Mouse (Mus musculus): Measurements from ENCODE around the gene Sh3kbp1. TPM values are rescaled to one million over a fixed set of nuclear protein-coding genes. Genes with fewer than 3 reads are reported as not detected.

Sh3kbp1 gene
- total RNA-seq, 2 experiments from 2014 or later, result 26.3 to 34.1 TPM

DNA sequence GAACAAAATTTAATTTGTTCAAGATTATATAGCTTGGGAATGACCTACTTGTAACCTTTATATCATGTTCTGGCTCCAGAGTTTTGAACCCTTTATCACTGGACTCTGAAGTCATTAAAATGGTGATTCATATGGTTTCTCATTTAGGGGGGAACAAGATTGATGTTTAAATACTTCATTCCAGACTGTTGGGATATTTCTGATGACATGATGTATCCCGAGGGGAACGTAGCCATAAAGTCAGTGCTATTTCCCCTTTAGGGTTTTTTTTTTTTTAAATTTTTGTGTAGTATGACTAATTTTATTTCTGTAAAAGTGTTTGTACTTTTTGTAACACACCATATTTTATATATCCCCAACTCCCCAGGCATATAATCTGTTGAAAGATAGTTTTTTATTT, 212.7 kb downstream of the Sh3kbp1 start:
- no peak for DNase-seq

DNA sequence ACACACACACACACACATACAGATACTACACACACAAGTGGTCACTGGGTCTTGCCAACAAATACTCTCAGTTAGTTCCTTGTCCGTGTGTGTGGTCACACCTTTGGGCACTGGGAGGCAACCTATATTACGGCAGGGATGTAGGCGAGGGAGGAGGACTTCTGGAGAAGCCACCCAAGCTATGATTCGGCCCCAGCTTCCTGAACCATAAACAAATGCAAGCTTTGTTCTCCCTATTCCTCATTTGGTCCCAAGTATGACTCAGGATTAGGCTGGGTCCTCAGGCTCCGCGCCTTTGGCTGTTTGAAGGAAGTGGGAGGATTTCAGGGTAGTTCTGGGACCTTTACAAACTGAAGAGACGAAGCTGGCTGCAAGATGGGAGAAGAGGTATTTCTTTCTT, 213.2 kb downstream of the Sh3kbp1 start:
- no peak for DNase-seq

DNA sequence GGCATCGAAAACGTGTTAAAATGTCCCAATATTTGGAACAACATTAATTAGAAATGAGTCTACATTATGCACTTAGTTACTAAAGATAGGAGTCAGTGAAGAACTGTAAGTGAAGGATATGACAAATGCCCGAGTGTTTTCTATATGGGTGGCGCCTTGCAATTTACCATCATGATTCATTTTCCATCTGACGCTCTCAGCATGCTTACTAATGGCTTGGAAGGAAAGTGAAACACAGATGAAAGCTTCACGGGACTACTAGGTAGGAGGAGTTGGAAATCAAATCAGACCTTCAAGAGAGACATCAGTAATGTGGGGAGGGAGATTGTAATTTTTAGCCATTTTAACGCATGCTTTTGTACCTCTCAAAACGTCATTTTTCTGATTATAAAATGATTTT, 223.7 kb downstream of the Sh3kbp1 start:
- DNase-seq, result no peak

DNA sequence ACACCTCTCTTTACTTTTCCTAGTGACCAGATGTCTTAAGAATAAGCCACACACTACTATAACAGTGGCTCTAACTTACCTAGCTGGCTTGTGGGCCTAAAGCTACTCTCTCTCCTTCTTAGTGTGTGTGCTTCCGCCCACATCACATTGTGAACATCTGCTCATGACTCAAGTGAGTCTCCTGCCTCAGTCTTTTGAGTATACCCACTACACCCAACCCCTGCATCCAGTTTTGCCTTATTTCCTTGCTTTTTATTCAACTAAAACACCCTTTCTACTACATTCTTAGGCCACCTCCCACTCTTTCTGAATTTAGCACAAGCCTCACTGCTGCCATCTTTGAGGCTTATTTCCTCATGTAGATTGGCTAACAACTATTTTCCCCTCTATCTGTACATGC, 229.8 kb downstream of the Sh3kbp1 start:
- no peak for DNase-seq

DNA sequence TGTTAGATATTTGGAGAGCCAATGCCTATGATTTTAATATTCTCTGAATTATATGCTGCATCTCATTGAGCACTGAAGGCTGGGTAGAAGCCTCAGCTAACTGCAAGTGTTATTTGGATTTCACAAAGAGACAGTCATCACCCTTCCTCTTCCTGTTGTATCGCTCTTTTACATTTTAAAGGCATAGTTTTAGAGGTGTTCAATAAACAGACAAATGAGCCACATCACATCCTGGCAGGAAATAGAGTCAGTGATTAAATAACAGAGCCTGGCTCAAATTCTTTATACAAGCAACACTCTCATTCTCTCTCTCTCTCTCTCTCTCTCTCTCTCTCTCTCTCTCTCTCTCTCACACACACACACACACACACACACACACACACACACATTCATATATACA, 231.1 kb downstream of the Sh3kbp1 start:
- no peak for DNase-seq

DNA sequence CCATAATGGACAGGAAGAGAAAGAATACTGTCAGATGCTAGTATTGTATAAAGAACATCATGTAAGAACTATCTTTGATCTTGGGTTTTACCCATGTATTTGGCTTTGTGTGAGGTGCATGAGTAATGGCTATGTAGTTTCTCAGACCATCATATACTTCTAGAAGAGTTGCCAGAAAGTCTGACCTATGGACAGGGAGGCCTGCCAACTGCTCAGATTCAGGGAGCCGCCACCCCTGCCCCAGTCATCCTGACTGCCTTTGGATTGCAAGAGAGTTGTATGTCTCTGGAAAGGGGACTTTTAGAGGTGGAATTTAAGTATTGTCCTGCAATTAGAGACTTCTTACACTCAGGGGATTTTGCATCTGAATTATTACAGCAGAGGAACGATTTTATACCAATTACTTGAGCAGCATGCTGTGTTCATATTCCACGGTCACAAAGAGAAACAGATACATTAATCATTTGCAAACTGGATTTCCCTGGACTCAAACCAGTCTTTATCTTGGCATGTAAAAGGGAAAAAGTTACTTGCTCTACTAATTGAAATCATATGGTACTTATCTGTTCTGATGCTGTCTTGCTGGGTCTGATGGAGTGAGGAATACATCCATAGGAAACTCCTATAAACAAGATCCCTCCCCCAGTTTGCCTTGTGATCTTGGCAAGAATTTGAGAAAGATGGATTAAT, 233.9 kb downstream of the Sh3kbp1 start:
- DNase-seq, result no peak

DNA sequence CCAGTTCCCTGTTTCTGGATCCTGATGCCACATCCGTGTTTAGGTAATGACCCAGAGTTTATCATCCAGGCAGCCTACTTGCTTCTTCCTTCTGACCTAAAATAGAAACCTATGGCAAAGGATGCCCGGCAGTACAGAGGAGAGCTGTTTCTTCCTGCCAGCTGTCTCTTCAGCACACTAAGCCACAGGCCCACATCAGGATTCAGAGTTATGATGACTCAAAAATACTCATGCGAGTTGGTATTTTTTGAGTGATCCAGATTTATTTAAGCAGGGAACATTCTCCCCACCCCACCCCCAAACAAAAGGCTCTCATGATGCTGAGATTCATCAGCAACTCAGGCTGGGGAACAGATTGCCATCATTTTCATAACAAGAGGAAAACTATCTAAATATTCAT, 240.6 kb downstream of the Sh3kbp1 start:
- DNase-seq, result no peak

DNA sequence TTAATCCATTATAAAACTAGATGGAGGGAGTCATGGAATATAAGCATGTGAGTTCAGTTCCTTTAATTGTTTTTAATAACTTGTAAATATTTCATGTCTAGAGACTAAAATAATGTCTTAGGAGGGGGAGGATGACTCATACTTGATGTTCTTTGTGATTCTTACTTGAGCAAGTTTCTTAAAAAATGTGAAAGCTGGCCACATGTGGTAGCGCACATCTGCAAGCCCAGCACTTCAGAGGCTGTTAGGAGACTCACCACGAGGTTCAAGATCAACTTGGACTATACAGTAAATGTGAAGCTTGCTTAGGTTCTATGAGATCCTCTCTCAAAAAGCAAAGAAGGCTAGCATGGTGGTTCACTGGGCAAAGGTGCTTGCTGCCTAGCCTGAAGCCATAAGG, 245.4 kb downstream of the Sh3kbp1 start:
- DNase-seq, result no peak

DNA sequence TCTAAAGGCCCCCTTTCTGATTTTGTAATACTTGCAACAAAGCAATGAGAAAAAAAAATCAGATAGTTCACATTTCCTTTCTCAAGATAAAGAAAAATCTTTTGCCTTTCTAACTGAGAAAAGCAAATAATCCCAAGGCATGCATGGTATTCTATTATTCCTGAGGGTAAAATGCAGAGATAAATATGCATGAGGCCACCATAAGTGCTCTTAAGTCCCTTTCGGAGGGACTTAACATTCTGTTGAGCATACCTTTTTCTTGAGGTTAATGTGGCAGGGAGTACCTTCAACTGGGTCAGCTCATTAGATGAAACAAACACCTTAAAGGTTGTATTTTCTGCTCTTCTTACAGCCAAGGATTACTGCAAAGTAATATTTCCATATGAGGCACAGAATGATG, 250.7 kb downstream of the Sh3kbp1 start:
- no peak for DNase-seq

DNA sequence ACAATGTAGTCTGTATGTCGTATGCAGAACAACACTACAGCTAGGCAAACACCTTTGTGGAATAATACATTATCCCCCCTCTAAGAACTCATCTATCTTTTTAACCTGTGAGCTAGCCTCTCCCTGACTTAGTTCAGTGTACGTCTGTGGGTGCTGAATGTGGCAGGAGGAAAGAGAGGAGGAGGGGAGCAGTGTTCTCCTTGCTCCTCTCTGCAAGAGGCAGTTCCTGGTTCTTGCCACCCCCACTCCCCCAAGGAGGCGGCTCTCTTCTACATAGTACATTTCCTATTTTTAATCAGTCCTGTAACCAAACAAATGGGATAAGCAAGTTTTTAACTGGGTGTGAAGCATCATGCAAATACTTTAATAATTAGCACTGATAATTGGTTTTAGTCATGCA, 252.4 kb downstream of the Sh3kbp1 start:
- no peak for DNase-seq

DNA sequence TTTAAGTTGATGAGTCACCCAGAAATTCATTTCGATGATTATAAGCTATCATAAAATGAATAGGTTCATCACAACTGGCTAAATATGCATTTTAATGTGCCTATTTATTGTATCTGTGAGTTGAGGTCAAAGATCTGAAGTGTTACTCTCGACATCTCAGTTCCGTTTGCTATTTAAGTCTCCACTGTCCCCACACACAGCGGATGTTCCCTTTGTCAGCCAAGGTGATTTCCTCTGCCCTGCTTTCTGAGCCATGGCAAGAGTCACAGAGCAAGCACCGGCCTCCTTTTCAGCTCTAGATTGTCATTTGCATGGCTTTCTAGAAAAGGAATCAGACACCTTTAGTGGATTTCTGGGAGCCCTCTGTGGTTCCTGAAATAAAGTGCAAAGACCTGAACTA, 254.5 kb downstream of the Sh3kbp1 start:
- DNase-seq, result no peak

DNA sequence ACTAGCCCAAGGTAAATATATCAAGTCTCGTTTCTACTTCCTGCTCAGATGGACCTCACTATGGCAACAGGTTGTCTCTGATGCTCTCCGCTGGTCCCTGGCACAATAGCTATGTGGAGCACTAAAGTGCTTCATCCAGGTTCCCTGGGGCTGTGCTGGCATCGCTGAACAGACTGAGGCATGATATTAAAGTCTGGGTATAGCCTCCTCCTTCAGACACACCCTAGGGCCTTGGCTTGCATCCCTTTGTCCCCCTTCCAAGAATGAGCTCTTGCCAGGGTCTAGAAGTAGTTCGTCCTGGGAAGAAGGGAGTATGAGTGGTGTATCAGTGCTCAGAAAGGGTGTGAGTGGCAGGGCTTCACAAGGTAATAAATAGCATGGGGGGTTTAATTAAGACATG, 269.5 kb downstream of the Sh3kbp1 start:
- DNase-seq, result peak; percentile 10

DNA sequence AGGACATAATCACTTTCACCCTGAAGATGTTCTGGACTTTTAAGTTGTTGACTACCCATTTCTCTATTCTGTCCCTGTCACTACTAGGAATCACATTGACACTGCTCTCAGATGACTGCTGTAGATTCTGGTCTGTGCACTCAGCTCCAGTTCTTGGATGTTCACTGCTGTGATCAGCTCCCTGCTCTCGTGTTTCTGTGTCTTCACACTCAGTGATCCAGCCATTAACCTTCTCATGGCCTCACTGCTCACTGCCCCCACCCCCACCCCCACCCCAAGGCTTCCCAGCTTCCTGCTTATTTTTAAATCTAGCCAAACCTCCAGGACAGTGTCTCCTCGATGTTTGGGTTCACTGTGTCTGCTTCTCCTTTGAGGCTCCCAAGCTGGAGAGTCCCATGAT, 271.0 kb downstream of the Sh3kbp1 start:
- no peak for DNase-seq

DNA sequence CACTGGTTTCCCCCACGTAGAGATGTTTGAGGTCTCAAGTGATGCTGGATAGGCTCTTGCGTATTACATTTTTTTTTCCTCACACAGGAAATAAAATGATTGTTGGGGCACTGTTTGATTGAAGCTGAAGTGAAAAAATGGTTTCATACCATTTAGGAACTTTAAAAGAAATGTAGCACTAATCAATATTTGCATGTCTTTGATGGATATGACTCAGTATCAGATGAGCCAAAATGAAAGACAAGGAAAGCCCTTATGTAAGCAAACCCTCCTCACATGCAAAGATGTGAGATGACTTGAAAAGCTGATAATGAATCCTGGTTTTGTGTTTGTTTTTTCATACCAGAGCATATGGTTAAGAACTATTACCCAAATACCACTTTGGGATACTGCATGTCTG, 272.0 kb downstream of the Sh3kbp1 start:
- DNase-seq, result no peak

DNA sequence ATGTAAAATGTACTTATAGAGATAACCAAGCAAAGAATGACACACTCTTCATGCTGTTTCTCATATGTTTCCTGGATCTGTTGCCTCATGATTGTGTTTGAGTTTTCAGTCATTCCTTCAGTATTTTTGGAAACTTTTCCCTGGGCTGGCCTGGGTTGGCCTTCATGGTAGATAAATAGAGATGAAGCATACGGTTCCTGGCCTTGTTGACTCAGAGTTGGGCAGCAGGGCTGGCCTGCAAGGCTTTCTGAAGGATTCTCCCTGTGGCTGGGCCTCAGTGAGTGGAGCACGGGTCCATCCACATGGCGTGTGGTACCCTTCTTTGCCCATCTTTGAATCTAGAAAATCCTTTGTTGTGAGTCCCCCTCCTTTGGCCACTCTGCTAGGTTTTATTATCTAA, 276.3 kb downstream of the Sh3kbp1 start:
- no peak for DNase-seq

DNA sequence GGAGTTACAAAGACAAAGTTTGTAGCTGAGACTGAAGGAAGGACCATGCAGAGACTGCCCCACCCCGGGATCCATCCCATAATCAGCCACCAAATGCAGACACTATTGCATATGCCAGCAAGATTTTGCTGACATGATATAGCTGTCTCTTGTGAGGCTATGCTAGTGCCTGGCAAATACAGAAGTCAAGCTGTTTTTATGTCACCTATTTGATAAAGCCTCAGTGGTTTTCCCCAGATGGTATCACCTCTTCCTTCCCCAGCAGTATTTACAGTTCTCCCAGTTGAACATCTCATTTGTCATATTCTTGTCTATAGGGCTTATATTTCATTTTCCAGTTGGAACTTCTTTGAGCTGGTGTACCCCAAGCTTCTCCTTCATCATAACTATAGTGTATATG, 280.6 kb downstream of the Sh3kbp1 start:
- no peak for DNase-seq

DNA sequence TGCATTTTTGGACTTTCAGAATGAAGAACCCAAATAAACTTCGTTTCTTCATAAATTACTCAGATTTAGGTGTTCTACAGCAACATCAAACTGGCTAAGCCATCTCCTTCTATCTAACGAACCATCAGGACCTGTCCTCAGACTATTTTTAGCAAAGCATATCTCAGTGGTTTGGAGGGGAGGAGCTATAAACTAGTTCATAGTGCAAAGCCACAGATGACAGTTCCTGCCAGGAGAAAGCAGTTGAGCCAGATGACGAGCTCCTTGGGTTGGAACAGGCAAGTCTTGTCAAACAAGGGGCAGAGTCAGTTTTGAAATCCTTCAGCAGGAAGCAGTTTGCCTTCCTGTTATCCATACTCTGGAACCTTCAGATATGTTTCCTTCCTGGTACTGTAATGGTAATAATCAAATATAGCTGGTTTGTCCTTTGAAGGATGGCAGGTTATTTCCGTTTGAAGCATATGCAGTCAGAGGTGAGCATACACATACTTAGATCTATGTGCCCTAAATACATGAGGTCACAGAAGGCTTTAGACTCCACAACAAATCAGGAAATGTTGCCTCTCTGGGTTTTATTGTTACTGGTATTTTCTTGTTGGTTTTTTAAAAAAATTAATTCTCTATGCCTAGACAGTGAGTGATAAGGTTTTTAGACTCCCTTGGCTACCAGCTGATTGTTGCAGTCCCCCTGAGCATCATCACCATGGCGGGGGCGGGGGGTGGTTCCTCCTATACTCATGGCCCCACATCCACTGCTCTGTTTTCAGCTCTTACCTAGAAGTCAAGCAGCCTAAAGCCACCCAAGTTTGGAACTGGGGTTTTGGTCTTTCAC, 282.6 kb downstream of the Sh3kbp1 start:
- no peak for DNase-seq

DNA sequence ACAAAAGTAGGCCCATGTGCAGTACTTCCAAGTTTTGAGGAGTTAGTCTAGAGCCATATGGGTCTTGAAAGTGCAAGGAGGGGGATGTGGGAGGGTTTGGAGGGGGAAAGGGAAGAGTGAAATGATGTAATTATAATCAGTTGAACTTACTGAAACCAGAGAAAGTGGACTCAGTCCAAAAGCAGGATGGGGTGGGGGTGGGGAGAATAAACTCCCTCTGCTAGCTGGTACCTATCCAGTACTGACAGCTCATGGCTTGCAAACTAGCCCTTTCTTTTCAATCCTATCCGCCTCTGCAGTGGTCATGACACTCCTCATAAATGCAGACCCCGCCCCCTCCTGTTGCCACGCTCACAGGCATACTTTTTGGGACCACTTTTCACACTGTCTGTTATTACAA, 283.5 kb downstream of the Sh3kbp1 start:
- no peak for DNase-seq

DNA sequence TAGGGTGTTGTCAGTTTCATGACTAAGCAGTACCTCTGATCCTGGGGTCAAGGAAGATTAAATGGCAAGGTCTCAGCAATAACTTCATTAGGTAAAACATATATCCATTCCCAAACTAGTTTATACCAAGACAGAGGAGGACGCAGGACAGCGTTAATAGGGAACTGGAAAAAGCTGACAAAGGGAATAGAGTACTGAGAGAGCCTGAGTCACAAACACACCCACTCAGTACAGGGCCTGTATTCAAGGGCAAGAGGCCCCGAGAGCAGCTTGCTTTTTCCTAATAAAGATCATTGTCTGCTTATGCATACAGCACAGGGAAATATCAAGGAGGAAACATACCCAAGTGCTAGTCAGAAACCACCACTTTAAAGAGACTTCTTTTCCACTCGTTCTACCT, 284.5 kb downstream of the Sh3kbp1 start:
- DNase-seq, result no peak

DNA sequence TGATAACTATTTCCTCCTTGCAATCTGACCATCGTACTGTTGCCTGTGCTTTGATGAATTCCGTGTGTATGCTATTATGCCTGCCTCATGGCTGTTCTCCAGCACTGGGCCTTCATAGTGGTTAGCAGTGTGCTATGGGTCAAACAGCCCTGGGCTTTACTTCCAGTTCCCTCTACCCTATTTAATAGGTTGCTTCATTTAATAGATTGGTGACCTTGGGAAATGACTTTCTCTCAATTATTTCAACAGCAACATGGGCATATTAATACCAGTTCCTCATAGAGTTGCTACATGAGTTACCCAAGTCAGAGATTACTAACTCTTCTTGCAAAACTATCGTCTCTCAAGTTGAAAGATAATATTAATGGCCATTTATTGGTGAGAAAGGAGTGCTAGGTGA, 285.0 kb downstream of the Sh3kbp1 start:
- DNase-seq, result no peak

DNA sequence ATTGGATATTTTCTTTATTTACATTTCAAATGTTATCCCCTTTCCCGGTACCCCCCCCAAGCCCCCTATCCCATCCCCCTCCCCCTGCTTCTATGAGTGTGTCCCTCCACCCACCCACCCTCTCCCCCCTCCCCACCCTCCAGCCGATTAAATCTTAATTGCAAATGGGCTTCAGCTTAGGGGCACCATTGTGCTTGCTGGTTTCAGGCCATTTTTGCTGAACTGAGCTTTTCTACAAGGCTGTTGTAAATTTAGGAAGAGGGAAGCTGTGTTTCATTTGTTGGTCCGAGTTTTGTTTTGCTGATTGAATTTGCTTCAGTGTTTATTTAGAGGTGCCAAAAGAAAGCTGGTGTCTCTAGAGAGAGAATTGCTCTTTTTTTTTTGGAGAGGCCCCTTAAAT, 286.4 kb downstream of the Sh3kbp1 start:
- no peak for DNase-seq

DNA sequence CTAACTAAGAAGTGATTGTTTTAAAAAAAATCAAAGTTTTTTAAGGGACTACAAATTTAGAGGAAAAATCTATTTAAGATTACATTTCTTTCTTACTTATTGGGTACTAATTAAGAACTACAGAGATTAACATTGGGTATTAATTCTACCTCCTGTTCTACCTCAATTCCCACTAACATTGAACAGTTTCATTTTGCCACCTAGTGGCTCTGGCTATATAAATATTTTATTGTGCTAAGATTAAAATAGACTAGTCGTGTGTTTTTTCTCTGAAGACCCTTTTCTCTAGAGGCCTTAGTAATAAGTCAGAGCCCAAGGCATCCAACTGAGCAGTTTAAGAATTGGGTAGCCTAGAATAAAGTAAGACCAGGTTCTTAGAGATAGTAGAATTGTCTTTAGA, 288.1 kb downstream of the Sh3kbp1 start:
- no peak for DNase-seq

DNA sequence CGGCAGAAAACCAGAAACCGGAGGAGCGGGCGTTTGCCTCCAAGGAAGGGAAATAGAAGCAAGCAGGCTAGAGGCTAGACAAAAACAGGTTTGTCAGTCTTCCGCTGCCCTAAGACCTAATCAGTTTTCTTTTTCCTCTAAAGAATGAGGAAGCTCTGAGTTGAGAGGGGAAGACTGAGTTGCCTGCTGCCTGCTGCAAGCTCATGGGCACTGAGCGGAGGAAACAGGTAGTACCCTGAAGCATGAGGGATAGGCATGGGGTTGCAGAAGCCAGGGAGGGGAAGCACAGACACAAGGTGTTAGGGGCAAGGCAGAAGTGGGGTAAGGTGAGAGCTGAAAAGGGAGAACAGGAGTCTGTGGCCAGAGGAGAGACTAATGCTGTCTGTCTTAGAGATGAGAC, 297.7 kb downstream of the Sh3kbp1 start:
- no peak for DNase-seq

DNA sequence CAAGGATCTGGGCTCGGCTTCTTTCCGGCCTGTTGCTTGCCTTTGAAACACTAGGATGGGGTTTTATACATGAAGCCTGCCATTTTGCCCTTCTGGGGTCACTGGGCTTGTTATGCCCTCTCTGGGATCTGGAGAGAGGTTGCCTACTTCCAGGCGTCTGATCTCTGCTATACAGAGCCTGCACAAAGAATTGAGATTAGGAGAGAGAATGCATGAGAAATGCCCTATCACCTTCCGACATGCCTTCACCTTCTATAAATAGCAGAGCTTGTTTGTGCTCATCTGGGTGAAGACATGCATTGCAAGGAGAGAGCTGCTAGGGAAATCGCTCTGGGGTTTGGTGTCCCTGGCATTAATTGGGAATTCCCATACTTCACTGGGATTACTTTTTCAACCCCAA, 301.1 kb downstream of the Sh3kbp1 start:
- no peak for DNase-seq

All from gastrocnemius, postnatal 10 days (tissue).